Mouse (Mus musculus) heart, embryonic 14.5 days (tissue): ENCODE measurements around the gene Acoxl. TPM values are rescaled to one million over a fixed set of nuclear protein-coding genes. Genes with fewer than 3 reads are reported as not detected.

Experiments used
- ATAC-seq: fragments of 200-750 bp; cut with Nextera tagmentation; 2 replicates; pipeline ENCODE4 v1.8.0; 2017; ENCODE audit warnings: low read depth, moderate TSS enrichment; ENCODE audit not compliant: insufficient number of reproducible peaks, insufficient read depth, low FRiP score
- H3K27ac ChIP-seq, 2 experiments: fragments of 200-500 bp in 1 of 2; fragments of 300-500 bp in 1 of 2; sonication (generic) in 1 of 2; replicated peaks in 1 of 2; 2 replicates each; pipeline ENCODE4 v1.5.1; 2012 to 2014; ENCODE audit warnings: low read depth in 2 of 2, low read length in 2 of 2, control low read depth in 1 of 2, mild to moderate bottlenecking in 1 of 2, mixed read lengths in 1 of 2; ENCODE audit not compliant: control insufficient read depth in 1 of 2, insufficient read depth in 1 of 2
- H3K27me3 ChIP-seq: fragments of 300-500 bp; sonication (generic); 2 replicates; pipeline ENCODE4 v1.6.1; 2014; ENCODE audit warnings: mild to moderate bottlenecking, low read length, control low read depth; ENCODE audit not compliant: control insufficient read depth, insufficient read depth
- H3K36me3 ChIP-seq: fragments of 300-500 bp; sonication (generic); 2 replicates; pipeline ENCODE4 v1.6.1; 2014; ENCODE audit warnings: mild to moderate bottlenecking, control low read depth, low read length, mixed read lengths; ENCODE audit not compliant: control insufficient read depth, insufficient read depth
- H3K4me1 ChIP-seq, 2 experiments: fragments of 200-500 bp in 1 of 2; fragments of 300-500 bp in 1 of 2; sonication (generic) in 1 of 2; 2 replicates each; pipeline ENCODE4 v1.6.1; 2012 to 2014; ENCODE audit warnings: low read length in 2 of 2, control low read depth in 1 of 2, mixed read lengths in 1 of 2; ENCODE audit not compliant: control insufficient read depth in 2 of 2, insufficient read depth in 2 of 2
- H3K4me2 ChIP-seq: fragments of 300-500 bp; sonication (generic); 2 replicates; pipeline ENCODE4 v1.6.1; 2014; ENCODE audit warnings: mild to moderate bottlenecking, low read length
- H3K4me3 ChIP-seq, 2 experiments: fragments of 200-500 bp in 1 of 2; fragments of 300-500 bp in 1 of 2; sonication (generic) in 1 of 2; 2 replicates each; pipeline ENCODE4 v1.5.1; 2012 to 2014; ENCODE audit warnings: low read length in 2 of 2, mild to moderate bottlenecking in 2 of 2, control low read depth in 1 of 2, low read depth in 1 of 2, moderate library complexity in 1 of 2; ENCODE audit not compliant: control insufficient read depth in 1 of 2, insufficient read depth in 1 of 2
- H3K9ac ChIP-seq: fragments of 300-500 bp; sonication (generic); 2 replicates; pipeline ENCODE4 v1.6.1; 2014; ENCODE audit warnings: mild to moderate bottlenecking, low read length
- H3K9me3 ChIP-seq: fragments of 300-500 bp; sonication (generic); 2 replicates; pipeline ENCODE4 v1.6.1; 2016; ENCODE audit warnings: low read length, control low read depth; ENCODE audit not compliant: control insufficient read depth
- WGBS: fragments of 180-500 bp; shearing (Covaris S2); extraction: QIAGEN DNeasy Blood & Tissue Kit; methylation state at CpG from one replicate; pipeline ENCODE4 v1.1.7; 2014; 5-methylcytosine and 5-hydroxymethylcytosine counted together
- polyA plus RNA-seq: library from polyadenylated mRNA; unstranded; fragments of >200 nt; fragmentation: Nextera tagmentation; extraction: Ambion mirVana; gene quantifications from 2 replicates; pipeline ENCODE4 v1.2.1, GENCODE M21; 2014

The Acoxl gene
- polyA plus RNA-seq, 1 experiment from 2014 or later: 0.19 TPM

DNA sequence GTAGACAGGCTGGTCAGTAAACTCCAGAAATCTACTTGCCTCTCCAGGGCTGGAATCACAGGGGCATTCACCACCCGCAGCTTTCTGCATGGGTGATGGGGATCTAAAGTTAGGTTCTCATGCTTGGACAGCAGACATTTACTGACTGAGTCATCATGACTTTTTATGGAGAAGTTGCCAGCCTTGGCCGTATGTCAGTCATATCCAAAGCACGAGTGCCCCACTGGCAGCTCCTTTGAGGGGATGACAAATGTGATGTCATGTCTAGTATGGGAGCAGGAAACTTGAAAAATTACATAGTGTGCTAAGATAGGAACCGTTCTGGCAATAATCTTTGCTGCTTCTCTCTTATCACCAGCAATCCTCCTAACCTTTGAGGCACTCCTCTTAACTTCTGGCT, 144.6 kb downstream of the Acoxl start:
- WGBS: 25% methylated on average over 4 of the region's 4 CpGs
- ATAC-seq: no peak
- H3K9me3 ChIP-seq: no peaks in the 10 kb centered on the region
- no peak overlapping the region for H3K4me2 ChIP-seq
- no peaks in the 10 kb centered on the region for H3K36me3 ChIP-seq
- no peak overlapping the region for H3K9ac ChIP-seq
- no peak overlapping the region for H3K4me3 ChIP-seq
- no peaks in the 10 kb centered on the region for H3K27me3 ChIP-seq
- peaks cover 0 to 4% of the 10 kb centered on the region in 2 experiments; a peak in 2 of 4 replicates for H3K4me1 ChIP-seq
- no peak overlapping the region for H3K27ac ChIP-seq

DNA sequence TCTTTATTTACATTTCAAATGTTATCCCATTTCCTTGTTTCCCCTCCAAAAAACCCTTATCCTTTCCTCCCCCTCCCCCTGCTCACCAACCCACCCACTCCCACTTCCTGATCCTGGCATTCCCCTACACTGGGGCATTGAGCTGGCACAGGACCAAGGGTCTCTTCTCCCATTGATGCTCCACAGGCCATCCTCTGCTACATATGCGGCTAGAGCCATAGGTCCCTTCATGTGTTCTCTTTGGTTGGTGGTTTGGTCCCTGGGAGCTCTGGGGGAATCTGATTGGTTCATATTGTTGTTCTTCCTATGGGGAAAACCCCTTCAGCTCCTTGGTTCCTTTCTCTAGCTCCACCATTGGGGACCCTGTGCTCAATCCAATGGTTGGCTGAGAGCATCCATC, 145.3 kb downstream of the Acoxl start:
- H3K4me2 ChIP-seq: no peak overlapping the region
- H3K9me3 ChIP-seq: no peaks in the 10 kb centered on the region
- peaks cover 0 to 4% of the 10 kb centered on the region in 2 experiments; a peak in 2 of 4 replicates for H3K4me1 ChIP-seq
- ATAC-seq: no peak
- no peaks in the 10 kb centered on the region for H3K36me3 ChIP-seq
- no peak overlapping the region for H3K27ac ChIP-seq
- H3K27me3 ChIP-seq: no peaks in the 10 kb centered on the region
- WGBS: 88% methylated on average over 1 of the region's 1 CpGs
- no peak overlapping the region for H3K4me3 ChIP-seq
- no peak overlapping the region for H3K9ac ChIP-seq

DNA sequence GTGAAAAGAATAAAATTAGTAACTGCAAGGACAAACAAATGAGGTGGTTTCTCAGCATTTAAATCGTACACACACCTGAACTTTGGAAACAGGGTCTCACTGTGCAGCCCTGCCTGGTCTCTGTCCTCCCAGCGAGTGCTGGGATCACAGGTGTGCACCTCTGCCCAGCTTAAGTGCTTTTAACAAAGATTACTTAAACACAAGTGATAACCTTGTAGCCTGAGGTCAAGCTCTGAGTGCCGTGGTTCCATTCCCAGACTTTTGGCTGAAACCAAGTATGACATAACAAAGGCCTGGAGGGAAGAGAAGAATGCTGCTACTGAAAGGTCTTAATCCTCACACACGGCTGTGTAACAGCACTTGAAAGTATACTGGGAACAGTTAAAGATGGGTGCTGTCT, 149.0 kb downstream of the Acoxl start:
- Histone ChIP-seq H3K4me1 (peaks cover 5 to 11% of the 10 kb centered on the region in 2 experiments; a peak in 3 of 4 replicates), H3K27ac (no peak overlapping the region), H3K36me3 (no peaks in the 10 kb centered on the region), H3K9ac (no peak overlapping the region), H3K4me3 (no peak overlapping the region), H3K4me2 (no peak overlapping the region), H3K27me3 (no peaks in the 10 kb centered on the region), H3K9me3 (no peaks in the 10 kb centered on the region)
- ATAC-seq: no peak
- WGBS: 37% methylated on average over 4 of the region's 4 CpGs

DNA sequence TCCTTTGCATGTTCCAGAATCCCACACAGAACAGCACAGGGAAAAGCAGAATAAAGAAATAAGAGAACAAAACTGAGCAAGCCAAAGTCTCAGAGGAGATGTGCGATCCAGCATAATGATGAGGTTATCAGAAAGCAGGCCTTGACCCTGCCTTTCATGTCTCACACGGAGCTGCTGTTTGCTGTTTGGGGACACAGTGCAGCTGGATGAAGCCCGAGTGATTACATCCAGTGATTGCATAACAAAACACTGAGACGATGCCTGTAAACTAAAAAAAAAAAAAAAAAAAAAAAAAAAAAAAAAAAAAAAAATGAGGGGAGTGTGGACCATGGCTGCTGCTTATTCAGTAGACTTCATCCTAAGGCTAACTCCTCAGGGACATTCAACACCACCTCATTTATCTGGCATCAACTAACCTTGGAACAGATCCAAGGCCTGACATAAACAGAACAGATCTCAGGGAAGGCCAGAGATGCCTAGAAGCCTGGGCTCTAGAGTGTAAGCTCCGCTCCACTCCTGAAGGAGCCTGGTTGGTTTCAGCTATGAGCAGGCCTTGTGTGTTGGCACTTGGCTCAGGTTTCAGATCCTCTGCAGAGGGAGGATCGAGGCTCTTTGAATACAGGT, 152.3 kb downstream of the Acoxl start:
- Histone ChIP-seq H3K4me1 (peaks cover 5 to 9% of the 10 kb centered on the region in 2 experiments; a peak in 3 of 4 replicates), H3K36me3 (no peaks in the 10 kb centered on the region), H3K4me2 (no peak overlapping the region), H3K27me3 (no peaks in the 10 kb centered on the region), H3K9ac (no peak overlapping the region), H3K27ac (no peak overlapping the region), H3K4me3 (no peak overlapping the region), H3K9me3 (no peaks in the 10 kb centered on the region)
- peak; percentile 21; the same call in 1 of the 2 replicates for ATAC-seq
- WGBS: 47% methylated on average over 6 of the region's 6 CpGs

DNA sequence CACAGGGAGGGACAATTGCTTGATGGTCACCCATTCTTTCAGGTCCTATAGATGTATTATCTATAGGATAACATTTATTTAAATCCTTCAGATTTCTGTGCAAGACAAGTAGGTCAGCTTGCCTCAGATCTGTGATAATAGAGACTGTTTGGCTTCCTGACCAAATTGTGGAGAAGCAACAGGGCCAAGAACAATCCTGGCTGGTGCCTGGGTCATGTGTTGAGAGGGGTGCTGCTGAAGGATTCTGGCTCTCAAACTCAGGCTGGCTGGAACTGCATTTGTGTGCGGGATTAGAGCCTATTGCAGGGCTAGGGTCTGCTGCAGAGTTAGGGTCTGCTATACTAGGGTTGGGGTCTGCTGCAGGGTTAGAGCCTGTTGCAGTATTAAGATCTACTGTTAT, 153.0 kb downstream of the Acoxl start:
- 71% methylated on average over 1 of the region's 1 CpGs for WGBS
- no peak for ATAC-seq
- H3K9me3 ChIP-seq: no peaks in the 10 kb centered on the region

DNA sequence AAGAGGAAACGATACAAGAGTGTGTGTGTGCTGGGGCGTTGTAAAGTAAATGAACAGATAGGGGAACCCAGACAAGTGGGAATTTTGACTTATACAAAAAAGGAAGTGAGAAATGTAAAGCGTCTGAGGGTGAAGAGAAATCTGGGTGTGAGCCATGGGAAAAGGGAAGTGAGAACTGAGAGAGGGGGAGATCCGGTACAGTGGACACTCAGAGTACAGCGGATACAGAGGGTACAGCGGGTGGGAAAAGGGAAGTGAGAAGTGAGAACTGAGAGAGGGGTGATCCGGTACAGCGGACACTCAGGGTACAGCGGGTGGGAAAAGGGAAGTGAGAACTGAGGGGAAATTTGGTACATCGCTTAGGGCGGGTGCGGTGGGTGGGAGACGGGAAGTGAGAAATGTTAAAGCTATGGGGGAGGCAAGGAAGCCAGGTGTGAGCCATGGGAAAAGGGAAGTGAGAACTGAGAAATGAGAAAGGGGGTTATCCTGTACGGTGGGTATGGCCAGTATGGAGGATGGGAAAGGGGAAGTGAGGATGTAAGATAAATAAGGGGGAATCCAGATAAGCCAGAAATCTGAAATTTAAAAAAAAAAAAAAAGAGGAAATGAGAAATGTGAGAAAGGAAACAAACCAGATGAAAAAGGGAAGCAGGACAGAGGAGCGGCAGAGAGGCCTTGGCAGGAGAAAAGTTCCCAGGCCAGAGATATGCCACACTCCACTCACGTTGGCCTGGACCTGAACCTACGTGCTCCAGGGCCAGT, 170.2 kb downstream of the Acoxl start:
- H3K27me3 ChIP-seq: no peaks in the 10 kb centered on the region
- ATAC-seq: no peak
- H3K4me3 ChIP-seq: no peak overlapping the region
- H3K4me2 ChIP-seq: no peak overlapping the region
- no peaks in the 10 kb centered on the region for H3K9me3 ChIP-seq
- WGBS: 74% methylated on average over 17 of the region's 17 CpGs
- H3K4me1 ChIP-seq: no peaks in the 10 kb centered on the region
- no peak overlapping the region for H3K27ac ChIP-seq
- no peak overlapping the region for H3K9ac ChIP-seq
- no peaks in the 10 kb centered on the region for H3K36me3 ChIP-seq

More for the DNA sequence above, 153.0 kb downstream of the Acoxl start:
- H3K4me3 ChIP-seq: no peak overlapping the region
- H3K36me3 ChIP-seq: no peaks in the 10 kb centered on the region
- no peak overlapping the region for H3K27ac ChIP-seq
- H3K27me3 ChIP-seq: no peaks in the 10 kb centered on the region
- no peak overlapping the region for H3K4me2 ChIP-seq
- H3K4me1 ChIP-seq: peaks cover 5 to 9% of the 10 kb centered on the region in 2 experiments; a peak in 3 of 4 replicates
- no peak overlapping the region for H3K9ac ChIP-seq

DNA sequence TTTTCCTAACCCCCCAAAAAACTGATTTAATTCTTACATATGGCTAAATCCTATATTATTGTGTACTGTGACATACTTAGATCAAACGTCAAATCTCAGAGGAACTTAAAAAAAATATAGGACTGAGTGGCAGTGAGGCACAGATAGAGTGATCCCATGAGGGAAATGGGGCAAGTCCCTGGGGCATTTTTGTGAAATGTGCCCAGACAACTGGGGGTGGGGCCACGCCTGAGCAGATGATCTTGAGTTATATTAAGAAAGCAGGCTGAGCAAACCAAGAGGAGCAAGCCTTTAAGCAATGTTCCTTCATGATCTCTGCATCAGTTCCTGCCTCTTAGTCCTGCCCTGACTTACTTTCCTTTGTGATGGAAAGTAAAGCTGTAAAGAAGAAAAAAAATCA, 175.9 kb downstream of the Acoxl start:
- WGBS: 64% methylated on average over 2 of the region's 2 CpGs
- ATAC-seq: no peak
- H3K4me2 ChIP-seq: no peak overlapping the region
- no peak overlapping the region for H3K9ac ChIP-seq
- H3K36me3 ChIP-seq: no peaks in the 10 kb centered on the region
- no peak overlapping the region for H3K4me3 ChIP-seq
- no peak overlapping the region for H3K27ac ChIP-seq
- no peaks in the 10 kb centered on the region for H3K9me3 ChIP-seq
- H3K27me3 ChIP-seq: no peaks in the 10 kb centered on the region
- no peaks in the 10 kb centered on the region for H3K4me1 ChIP-seq
